Mouse (Mus musculus): ENCODE data around the gene Ttc13. TPM values are rescaled to one million over a fixed set of nuclear protein-coding genes. Genes with fewer than 3 reads are reported as not detected.

The Ttc13 gene
- polyA plus RNA-seq, 1 experiment from 2014 or later = 34.7 TPM

DNA sequence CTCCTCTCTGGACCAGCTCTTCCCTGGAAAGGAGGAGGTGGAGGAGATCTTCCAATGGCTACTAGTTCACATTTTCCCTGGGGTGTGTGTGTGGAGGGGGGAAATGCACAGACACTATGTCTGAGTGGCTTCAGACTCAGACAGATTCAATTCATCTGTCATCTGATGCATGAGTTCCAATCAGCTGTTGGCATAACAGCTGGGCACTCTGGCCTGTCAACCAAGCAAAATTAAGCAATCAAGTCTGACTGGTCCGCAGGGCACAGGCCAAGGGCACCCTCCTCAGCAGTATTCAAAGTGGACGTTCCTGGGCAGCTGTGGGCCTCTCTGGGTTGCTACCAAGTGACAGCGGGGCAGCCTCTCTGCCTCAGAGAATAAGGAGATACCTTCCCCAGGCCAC lies 53.0 kb downstream of the Ttc13 start:
- Histone ChIP-seq H3K4me2 (ENCODE audit: low read depth, low read length) (no peak overlapping the region), H3K27me3 (replicated peaks; ENCODE audit: control insufficient read depth, insufficient read depth, low read length) (no peaks in the 10 kb centered on the region), H3K36me3 (ENCODE audit: control insufficient read depth, insufficient read depth, low read length) (no peaks in the 10 kb centered on the region), H3K9me3 (ENCODE audit: control insufficient read depth, low read length) (no peaks in the 10 kb centered on the region), H3K4me1 (ENCODE audit: control insufficient read depth, insufficient read depth, low read length) (peaks cover 2% of the 10 kb centered on the region; the same call in 1 of the 2 replicates), H3K9ac (ENCODE audit: low read depth, low read length) (no peak overlapping the region), H3K4me3 (ENCODE audit: low read length) (no peak overlapping the region), H3K27ac (ENCODE audit: low read length) (no peak overlapping the region)
- no peak for ATAC-seq
- WGBS = 80% methylated on average over 3 of the region's 3 CpGs

DNA sequence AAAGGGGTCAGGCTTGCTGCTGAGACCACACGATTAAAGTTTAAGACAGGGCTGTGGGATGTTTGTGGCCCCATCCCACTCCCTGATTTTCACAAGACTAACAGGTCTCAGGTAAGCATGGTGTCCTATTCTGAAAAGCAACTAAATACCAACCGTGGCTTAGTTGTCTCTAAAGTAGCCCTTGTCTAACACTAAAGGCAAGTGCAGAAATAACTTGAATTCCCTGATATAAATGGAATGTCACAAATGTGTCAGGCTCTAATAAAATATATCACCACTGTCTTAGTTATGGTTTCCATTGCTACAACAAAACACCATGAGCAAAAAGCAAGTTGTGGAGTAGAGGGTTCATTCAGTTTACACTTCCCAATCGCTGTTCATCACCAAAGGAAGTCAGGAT lies 57.4 kb downstream of the Ttc13 start:
- Histone ChIP-seq H3K9me3 (ENCODE audit: control insufficient read depth, low read length) (no peaks in the 10 kb centered on the region), H3K4me3 (ENCODE audit: low read length) (no peak overlapping the region), H3K9ac (ENCODE audit: low read depth, low read length) (no peak overlapping the region), H3K4me2 (ENCODE audit: low read depth, low read length) (no peak overlapping the region), H3K27me3 (replicated peaks; ENCODE audit: control insufficient read depth, insufficient read depth, low read length) (no peaks in the 10 kb centered on the region), H3K27ac (ENCODE audit: low read length) (peak overlapping the region; percentile 92), H3K36me3 (ENCODE audit: control insufficient read depth, insufficient read depth, low read length) (no peaks in the 10 kb centered on the region), H3K4me1 (ENCODE audit: control insufficient read depth, insufficient read depth, low read length) (peaks cover 23% of the 10 kb centered on the region)
- no peak for ATAC-seq
- 54% methylated on average over 3 of the region's 3 CpGs for WGBS

DNA sequence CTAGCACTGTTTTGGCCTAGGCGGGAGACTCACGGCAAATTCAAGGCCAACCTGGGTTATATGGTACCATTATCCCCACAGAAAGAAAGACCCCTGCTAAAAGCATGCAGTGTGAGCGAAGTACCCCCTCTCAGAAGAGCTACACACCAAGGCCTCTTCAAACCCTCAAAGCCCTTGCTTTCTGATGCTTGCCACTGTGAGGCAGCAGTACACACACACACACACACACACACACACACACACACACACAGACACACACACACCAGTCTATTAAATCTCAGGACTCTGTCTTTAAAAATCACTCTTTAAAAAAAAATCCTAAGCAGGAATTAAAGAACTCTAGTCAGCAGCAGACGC lies 57.9 kb downstream of the Ttc13 start:
- peaks cover 27% of the 10 kb centered on the region for H3K4me1 ChIP-seq (ENCODE audit: control insufficient read depth, insufficient read depth, low read length)
- H3K27me3 ChIP-seq (replicated peaks; ENCODE audit: control insufficient read depth, insufficient read depth, low read length) = no peaks in the 10 kb centered on the region
- H3K4me2 ChIP-seq (ENCODE audit: low read depth, low read length) = peak overlapping the region; percentile 77
- H3K9me3 ChIP-seq (ENCODE audit: control insufficient read depth, low read length) = no peaks in the 10 kb centered on the region
- peak overlapping the region; percentile 90 for H3K9ac ChIP-seq (ENCODE audit: low read depth, low read length)
- peak overlapping the region; percentile 97 for H3K4me3 ChIP-seq (ENCODE audit: low read length)
- 41% methylated on average over 4 of the region's 4 CpGs for WGBS
- peak overlapping the region; percentile 92 for H3K27ac ChIP-seq (ENCODE audit: low read length)
- ATAC-seq = no peak
- no peaks in the 10 kb centered on the region for H3K36me3 ChIP-seq (ENCODE audit: control insufficient read depth, insufficient read depth, low read length)

DNA sequence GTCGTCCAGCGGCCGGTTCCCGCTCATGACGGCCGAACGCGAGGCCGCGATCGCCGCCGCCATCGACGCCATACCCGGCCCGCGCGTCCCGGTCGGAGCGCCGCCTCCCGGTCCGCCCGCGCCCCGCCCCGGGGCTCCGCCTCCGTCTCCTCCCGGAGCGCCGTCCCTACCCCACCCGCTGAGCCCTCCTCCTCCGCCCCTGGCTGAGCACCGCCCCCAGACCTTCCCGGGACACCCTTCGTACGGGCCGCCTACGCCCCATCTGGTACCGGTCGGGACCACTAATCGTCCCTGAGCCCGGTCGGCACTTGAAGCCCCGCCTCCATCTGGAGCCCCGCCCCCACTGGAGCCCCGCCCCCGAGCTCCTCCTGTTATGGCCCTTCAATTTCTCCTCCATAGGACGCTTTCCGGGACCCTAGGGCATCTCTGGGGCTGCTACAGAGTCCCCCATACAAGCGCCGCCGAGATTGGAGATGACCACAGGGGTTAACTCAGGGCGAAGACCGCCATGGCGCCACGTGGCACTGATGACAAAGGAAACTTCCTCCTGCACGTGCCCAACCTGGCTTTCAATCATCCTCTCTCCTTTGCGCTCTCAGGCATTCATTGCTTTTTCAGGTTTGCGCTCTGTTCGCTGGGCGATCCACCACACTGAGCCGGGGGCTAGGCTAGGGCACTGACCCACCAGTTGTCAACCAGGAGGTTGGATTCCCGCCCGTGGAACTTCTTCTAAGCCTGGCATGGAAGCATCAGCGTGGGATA lies 58.5 kb downstream of the Ttc13 start, which contains the start of gene 2310022B05Rik:
Gene 2310022B05Rik, minus strand, starts transcription at position 258 of the 762 bp plus-strand sequence.
- H3K27ac ChIP-seq (ENCODE audit: low read length) = peak within 1 kb of the TSS; percentile 92
- 1% methylated on average over 68 of the region's 69 CpGs for WGBS
- ATAC-seq = peak; percentile 91
- H3K9ac ChIP-seq (ENCODE audit: low read depth, low read length) = peak within 1 kb of the TSS; percentile 90
- H3K4me1 ChIP-seq (ENCODE audit: control insufficient read depth, insufficient read depth, low read length) = peaks cover 32% of the 10 kb centered on the region
- H3K27me3 ChIP-seq (replicated peaks; ENCODE audit: control insufficient read depth, insufficient read depth, low read length) = no peaks in the 10 kb centered on the region
- peak within 1 kb of the TSS; percentile 97 for H3K4me3 ChIP-seq (ENCODE audit: low read length)
- no peaks in the 10 kb centered on the region for H3K9me3 ChIP-seq (ENCODE audit: control insufficient read depth, low read length)
- H3K36me3 ChIP-seq (ENCODE audit: control insufficient read depth, insufficient read depth, low read length) = no peaks in the 10 kb centered on the region
- peak within 1 kb of the TSS; percentile 77 for H3K4me2 ChIP-seq (ENCODE audit: low read depth, low read length)

DNA sequence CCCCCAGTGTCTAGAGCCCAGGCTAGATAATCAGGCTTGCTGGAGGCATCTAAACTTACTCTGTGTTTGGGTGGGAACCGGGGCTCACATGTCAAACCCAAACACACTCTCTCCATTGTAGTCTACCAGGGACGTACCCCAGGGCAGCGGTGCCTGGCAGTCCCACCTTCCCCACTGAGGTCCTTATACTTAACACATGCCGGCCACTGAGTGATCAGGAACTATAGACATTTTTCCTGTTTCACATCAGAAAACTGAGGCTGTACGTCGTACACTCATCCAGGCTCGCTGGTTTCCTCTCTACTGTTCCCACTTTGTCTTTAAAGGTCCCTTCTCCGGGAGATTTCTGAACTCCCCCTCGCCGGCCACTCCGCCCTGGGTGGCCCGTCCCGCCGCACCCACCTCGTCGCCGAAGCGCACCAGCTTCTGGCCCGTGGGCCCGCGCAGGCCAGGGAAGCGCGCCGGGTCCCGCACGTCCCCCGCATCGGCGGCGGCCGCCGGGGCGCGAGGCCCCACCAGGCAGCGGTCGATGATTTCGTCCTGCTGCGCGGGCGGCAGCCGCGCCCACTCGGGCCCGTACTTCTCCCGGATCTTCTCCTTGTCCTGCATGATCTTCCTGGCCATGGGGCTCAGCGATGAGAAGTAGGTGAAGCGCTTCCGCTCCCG lies 59.2 kb downstream of the Ttc13 start:
- H3K27ac ChIP-seq (ENCODE audit: low read length) = peak overlapping the region; percentile 92
- H3K9me3 ChIP-seq (ENCODE audit: control insufficient read depth, low read length) = no peaks in the 10 kb centered on the region
- H3K4me1 ChIP-seq (ENCODE audit: control insufficient read depth, insufficient read depth, low read length) = peaks cover 38% of the 10 kb centered on the region
- ATAC-seq = peak; percentile 43
- H3K9ac ChIP-seq (ENCODE audit: low read depth, low read length) = peak overlapping the region; percentile 90
- peak overlapping the region; percentile 77 for H3K4me2 ChIP-seq (ENCODE audit: low read depth, low read length)
- WGBS = under 1% methylated on average over 49 of the region's 49 CpGs
- H3K36me3 ChIP-seq (ENCODE audit: control insufficient read depth, insufficient read depth, low read length) = no peaks in the 10 kb centered on the region
- no peaks in the 10 kb centered on the region for H3K27me3 ChIP-seq (replicated peaks; ENCODE audit: control insufficient read depth, insufficient read depth, low read length)
- H3K4me3 ChIP-seq (ENCODE audit: low read length) = peak overlapping the region; percentile 97

DNA sequence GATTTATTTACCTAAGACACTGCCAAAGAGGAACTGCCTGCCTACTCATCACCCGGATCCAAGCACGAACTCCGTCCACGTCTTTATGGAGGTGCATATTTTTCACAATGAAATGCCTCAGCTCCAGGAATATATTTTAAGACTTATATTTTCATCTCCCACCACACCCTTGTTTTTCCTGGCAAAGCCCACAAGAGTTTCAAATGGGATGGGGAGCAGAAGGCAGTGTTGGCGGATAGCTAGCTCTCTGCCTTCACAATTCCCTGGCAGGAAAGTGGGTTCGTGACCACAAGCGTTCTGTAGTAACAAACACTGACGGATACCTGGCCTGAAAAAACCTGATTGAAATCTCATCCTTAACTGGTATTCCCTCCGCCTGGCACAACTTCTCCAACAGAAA lies 60.0 kb downstream of the Ttc13 start:
- Histone ChIP-seq H3K4me1 (ENCODE audit: control insufficient read depth, insufficient read depth, low read length) (peaks cover 41% of the 10 kb centered on the region), H3K4me3 (ENCODE audit: low read length) (peak overlapping the region; percentile 97), H3K9me3 (ENCODE audit: control insufficient read depth, low read length) (no peaks in the 10 kb centered on the region), H3K9ac (ENCODE audit: low read depth, low read length) (peak overlapping the region; percentile 90), H3K27me3 (replicated peaks; ENCODE audit: control insufficient read depth, insufficient read depth, low read length) (no peaks in the 10 kb centered on the region), H3K4me2 (ENCODE audit: low read depth, low read length) (peak overlapping the region; percentile 77), H3K36me3 (ENCODE audit: control insufficient read depth, insufficient read depth, low read length) (no peaks in the 10 kb centered on the region), H3K27ac (ENCODE audit: low read length) (peak overlapping the region; percentile 92; the same call in 1 of the 2 replicates)
- 23% methylated on average over 9 of the region's 9 CpGs for WGBS
- no peak for ATAC-seq

DNA sequence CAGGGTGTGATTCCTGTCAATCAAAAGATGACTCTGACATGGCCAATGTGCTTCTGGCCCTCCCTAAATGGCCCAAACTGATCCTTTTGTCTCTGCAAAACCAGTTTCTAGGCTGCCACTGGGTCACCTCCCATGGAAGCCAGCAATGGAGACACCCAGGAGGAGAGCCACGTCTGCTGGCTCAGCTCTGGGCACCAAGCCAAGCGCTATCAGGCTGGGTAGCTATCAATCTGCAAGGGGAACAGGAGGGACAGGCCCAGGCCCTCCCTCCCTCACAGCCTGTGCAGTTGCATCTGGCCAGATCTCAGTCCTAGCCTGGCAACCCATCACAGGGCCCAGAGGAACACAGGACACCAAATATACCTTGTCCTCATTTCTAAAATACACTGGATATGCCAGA lies 63.4 kb downstream of the Ttc13 start:
- Histone ChIP-seq H3K9ac (ENCODE audit: low read depth, low read length) (no peak overlapping the region), H3K9me3 (ENCODE audit: control insufficient read depth, low read length) (no peaks in the 10 kb centered on the region), H3K4me3 (ENCODE audit: low read length) (no peak overlapping the region), H3K27ac (ENCODE audit: low read length) (peak overlapping the region; percentile 20; the same call in 1 of the 2 replicates), H3K4me1 (ENCODE audit: control insufficient read depth, insufficient read depth, low read length) (peaks cover 65% of the 10 kb centered on the region), H3K27me3 (replicated peaks; ENCODE audit: control insufficient read depth, insufficient read depth, low read length) (no peaks in the 10 kb centered on the region), H3K4me2 (ENCODE audit: low read depth, low read length) (no peak overlapping the region), H3K36me3 (ENCODE audit: control insufficient read depth, insufficient read depth, low read length) (no peaks in the 10 kb centered on the region)
- WGBS = 11% methylated on average over 2 of the region's 2 CpGs
- peak; percentile 78 for ATAC-seq

DNA sequence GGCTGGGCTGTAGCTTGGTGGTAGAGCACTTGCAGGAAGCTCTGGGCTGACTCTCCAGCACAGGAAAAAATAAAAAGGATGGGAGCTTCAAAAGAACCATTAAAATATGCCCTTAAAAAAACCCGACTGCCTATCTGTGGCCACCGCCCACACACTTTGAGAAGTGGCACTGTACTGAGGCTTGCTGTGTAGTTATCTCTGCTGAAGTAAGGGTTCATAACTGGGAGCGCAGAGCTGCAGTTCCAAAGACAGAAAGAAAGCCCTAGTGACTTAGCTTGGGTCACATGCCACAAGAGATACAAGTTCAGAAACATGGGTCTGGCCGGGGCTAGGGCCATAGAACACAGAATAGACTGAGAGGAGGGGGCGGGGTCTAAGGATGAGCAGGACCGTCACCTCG lies 63.8 kb downstream of the Ttc13 start:
- no peaks in the 10 kb centered on the region for H3K36me3 ChIP-seq (ENCODE audit: control insufficient read depth, insufficient read depth, low read length)
- H3K4me2 ChIP-seq (ENCODE audit: low read depth, low read length) = no peak overlapping the region
- no peaks in the 10 kb centered on the region for H3K27me3 ChIP-seq (replicated peaks; ENCODE audit: control insufficient read depth, insufficient read depth, low read length)
- H3K9ac ChIP-seq (ENCODE audit: low read depth, low read length) = no peak overlapping the region
- peak; percentile 34 for ATAC-seq
- H3K27ac ChIP-seq (ENCODE audit: low read length) = peak overlapping the region; percentile 20; the same call in 1 of the 2 replicates
- no peaks in the 10 kb centered on the region for H3K9me3 ChIP-seq (ENCODE audit: control insufficient read depth, low read length)
- WGBS = 75% methylated on average over 7 of the region's 7 CpGs
- H3K4me1 ChIP-seq (ENCODE audit: control insufficient read depth, insufficient read depth, low read length) = peaks cover 70% of the 10 kb centered on the region
- no peak overlapping the region for H3K4me3 ChIP-seq (ENCODE audit: low read length)

DNA sequence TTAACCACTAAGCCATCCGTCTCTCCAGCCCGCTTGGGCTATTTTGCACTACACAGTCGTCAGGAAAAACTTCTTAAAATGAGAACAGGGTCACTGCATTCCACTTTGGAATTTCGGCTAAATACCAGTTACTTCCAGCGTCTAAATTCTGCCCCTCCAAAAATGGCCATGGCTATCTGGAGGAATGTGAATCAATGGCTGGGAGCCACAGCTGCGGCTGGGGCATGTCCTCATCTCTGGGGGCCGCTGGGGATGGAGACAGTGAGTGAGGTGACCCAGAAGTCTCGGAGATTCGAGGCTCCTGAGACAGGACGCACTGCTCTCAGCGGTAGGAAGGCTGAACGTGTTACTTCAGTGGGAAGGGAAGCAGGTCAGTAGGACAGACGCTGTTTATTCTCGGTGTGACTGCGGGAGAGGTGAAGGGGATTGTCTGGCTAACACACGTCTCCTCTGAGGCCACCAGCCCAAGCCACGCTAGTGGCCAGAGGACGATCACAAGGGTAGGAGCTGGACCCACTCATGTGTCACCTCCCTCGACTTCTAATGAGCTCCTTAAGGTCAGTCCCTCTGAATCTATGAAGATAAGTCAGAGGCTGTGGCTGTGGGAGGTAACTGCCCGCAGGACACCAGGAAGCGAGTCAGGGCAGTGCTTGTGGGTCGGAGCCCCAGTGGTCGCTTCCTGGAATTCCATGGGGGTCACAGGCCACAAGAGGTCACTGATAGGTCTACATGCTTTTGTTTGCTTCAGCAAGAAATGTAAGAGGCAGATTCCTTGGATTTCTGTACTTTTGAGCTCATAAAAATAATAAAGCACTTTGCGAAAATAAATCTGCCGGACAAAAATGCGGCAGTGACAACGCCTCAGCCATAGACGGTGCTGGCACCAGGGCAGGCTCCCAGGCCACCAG lies 68.0 kb downstream of the Ttc13 start:
- Histone ChIP-seq H3K9ac (ENCODE audit: low read depth, low read length) (no peak overlapping the region), H3K4me3 (ENCODE audit: low read length) (no peak overlapping the region), H3K27ac (ENCODE audit: low read length) (peak overlapping the region; percentile 80), H3K4me2 (ENCODE audit: low read depth, low read length) (no peak overlapping the region), H3K27me3 (replicated peaks; ENCODE audit: control insufficient read depth, insufficient read depth, low read length) (no peaks in the 10 kb centered on the region), H3K4me1 (ENCODE audit: control insufficient read depth, insufficient read depth, low read length) (peaks cover 63% of the 10 kb centered on the region), H3K9me3 (ENCODE audit: control insufficient read depth, low read length) (no peaks in the 10 kb centered on the region), H3K36me3 (ENCODE audit: control insufficient read depth, insufficient read depth, low read length) (no peaks in the 10 kb centered on the region)
- ATAC-seq = no peak
- 57% methylated on average over 28 of the region's 28 CpGs for WGBS
